Comparison of ENCODE assay signal across 22 mouse cellular contexts in the genomic region with DNA sequence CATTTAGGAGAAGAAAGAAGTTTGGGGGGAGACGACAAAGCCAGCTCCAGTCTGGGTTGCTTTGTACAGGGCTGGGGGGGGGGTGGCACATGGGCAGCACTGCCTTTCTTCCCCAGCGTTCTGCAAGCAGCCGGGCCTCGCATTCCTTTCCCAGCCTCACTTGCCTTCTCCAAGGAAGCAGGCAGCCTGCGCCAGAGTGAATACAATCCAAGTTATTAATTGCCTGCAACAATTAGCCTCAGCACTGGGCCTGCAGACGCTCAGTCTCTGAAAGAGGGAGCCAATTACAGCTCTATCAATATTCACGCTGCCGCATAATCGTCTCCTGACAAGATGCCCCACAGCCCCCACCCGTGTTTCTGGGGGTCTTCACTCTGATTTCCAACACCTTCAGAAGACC. TPM values are rescaled to one million over a fixed set of nuclear protein-coding genes. Genes with fewer than 3 reads are reported as not detected.
A peak's percentile ranks its signal among the peaks of the same experiment; 100 is the strongest.
DNase-seq lines count a peak whose midpoint lies in the region; ATAC-seq and TF ChIP-seq lines count a peak whose summit lies in the region.
"Had no signal": no experiment of that assay in that cellular context is flagged by ENCODE, and none has a peak within 500 bp of the region (broad histone marks: within the 10 kb centered on the region; RNA-seq: fewer than 3 reads in every experiment).

No protein-coding gene starts in this region.

- H3K4me3 ChIP-seq in forebrain, embryonic 10.5 days, result no peak overlapping the region
- H3K4me3 ChIP-seq in hindbrain, embryonic 13.5 days, result no peak overlapping the region
- H3K4me3 ChIP-seq: embryonic facial prominence, embryonic 15.5 days; limb, embryonic 10.5 days; midbrain, embryonic 12.5 days had no signal

- H3K36me3 ChIP-seq in forebrain, embryonic 10.5 days (replicated peaks), result no peaks in the 10 kb centered on the region
- no peaks in the 10 kb centered on the region for H3K36me3 ChIP-seq in hindbrain, embryonic 13.5 days
- H3K36me3 ChIP-seq: embryonic facial prominence, embryonic 15.5 days; limb, embryonic 10.5 days; midbrain, embryonic 12.5 days had no signal

- intact Hi-C loops in left cerebral cortex, postnatal 4 days (cut with DNase I), result no loop called here
- intact Hi-C loops in left cerebral cortex, postnatal 36 days (cut with DNase I), result no loop called here

- H3K9ac ChIP-seq in hindbrain, embryonic 13.5 days, result no peak overlapping the region
- H3K9ac ChIP-seq: embryonic facial prominence, embryonic 15.5 days; midbrain, embryonic 12.5 days had no signal

- H3K4me2 ChIP-seq in hindbrain, embryonic 13.5 days, result no peak overlapping the region
- H3K4me2 ChIP-seq: embryonic facial prominence, embryonic 15.5 days; liver, embryonic 11.5 days; midbrain, embryonic 12.5 days had no signal

- peak overlapping the region; percentile 66 for H3K27ac ChIP-seq in forebrain, embryonic 10.5 days
- peak overlapping the region; percentile 66 for H3K27ac ChIP-seq in hindbrain, embryonic 13.5 days
- H3K27ac ChIP-seq: embryonic facial prominence, embryonic 15.5 days; limb, embryonic 10.5 days; midbrain, embryonic 12.5 days had no signal

- TF ChIP-seq POLR2A in brain, embryonic 14.5 days (IDR thresholded peaks at IDR 0.05; ENCODE audit: borderline replicate concordance, extremely low read depth, insufficient read depth, insufficient read length, poor library complexity, severe bottlenecking), result no peak

- no peak for TF ChIP-seq CTCF in brain, embryonic 14.5 days (IDR thresholded peaks at IDR 0.05; ENCODE audit: borderline replicate concordance, extremely low read depth, insufficient read depth, insufficient read length)

- no peaks in the 10 kb centered on the region for H3K9me3 ChIP-seq in forebrain, embryonic 10.5 days
- H3K9me3 ChIP-seq in hindbrain, embryonic 13.5 days, result no peaks in the 10 kb centered on the region
- H3K9me3 ChIP-seq: embryonic facial prominence, embryonic 15.5 days; limb, embryonic 10.5 days; midbrain, embryonic 12.5 days had no signal

- H3K27me3 ChIP-seq in forebrain, embryonic 10.5 days (ENCODE audit: poor library complexity, severe bottlenecking), result peaks cover 25% of the 10 kb centered on the region
- H3K27me3 ChIP-seq in hindbrain, embryonic 13.5 days, result peaks cover 9% of the 10 kb centered on the region

- ATAC-seq in hindbrain, embryonic 13.5 days (ENCODE audit: low FRiP score), result no peak
- ATAC-seq in monocyte, adult 5-6 weeks (replicated peaks; ENCODE audit: insufficient number of reproducible peaks, low FRiP score, low TSS enrichment, poor library complexity, severe bottlenecking), result no peak

- H3K4me1 ChIP-seq in forebrain, embryonic 10.5 days, result peaks cover 52% of the 10 kb centered on the region
- H3K4me1 ChIP-seq in hindbrain, embryonic 13.5 days (replicated peaks), result peaks cover 56% of the 10 kb centered on the region

- WGBS in forebrain, embryonic 10.5 days, result 56% methylated on average over 10 of the region's 10 CpGs
- 26% methylated on average over 10 of the region's 10 CpGs for WGBS in hindbrain, embryonic 13.5 days

- DNase-seq in left cerebral cortex, postnatal 4 days, result peak; percentile 45
- no peak for DNase-seq in left cerebral cortex, postnatal 36 days (ENCODE audit: low spot score in 2 of 2)
- peak; percentile 93 for DNase-seq in brain, embryonic 14.5 days (ENCODE audit: low read depth)
- peak; percentile 16 for DNase-seq in forebrain, embryonic 10.5 days (ENCODE audit: extremely low spot score, low spot score)
- no peak for DNase-seq in thymus, postnatal 4 days
- DNase-seq: adrenal gland, postnatal 36 days; cerebellum, adult 8-10 months; embryo, embryonic 11 days; gastrocnemius, postnatal 14 days; kidney, adult 18-20 months; kidney, postnatal 14 days; lung, adult 2 months; lung, postnatal 4 days; right cerebral cortex, postnatal 14 days; thymus, postnatal 14 days had no signal

RNA-seq across cellular contexts. Expression of a gene that starts 4.1 kb away (rescaled TPM):
- 10 to 100 TPM; 12.9 to 18.3 TPM for total RNA-seq in left cerebral cortex, postnatal 4 days (2021)
- 10 to 100 TPM; 24.3 to 34.8 TPM for total RNA-seq in left cerebral cortex, postnatal 36 days (2021)
- 25.2 and 28.4 TPM in 2 replicates for polyA plus RNA-seq in brain, embryonic 14.5 days (2012; rRNA removed)
- 1.2 and 2.1 TPM in 2 replicates for polyA plus RNA-seq in forebrain, embryonic 10.5 days (2016; fragmentation: Nextera tagmentation; extraction: Ambion mirVana)
- 14.8 and 15.4 TPM in 2 replicates for polyA plus RNA-seq in hindbrain, embryonic 13.5 days (2015; fragmentation: Nextera tagmentation; extraction: Ambion mirVana)
- total RNA-seq in monocyte, adult 5-6 weeks (2017), result not detected in 3 replicates
- total RNA-seq: neutrophil, adult 5-6 weeks had no signal
- polyA plus RNA-seq: liver, embryonic 11.5 days; lung, adult 2 months had no signal

Comparison
In these comparisons a context has a peak if more than half of its experiments do, and no peak if none do; other contexts are left out.
1. DNase-seq: peak in left cerebral cortex, postnatal 4 days (single experiment), brain, embryonic 14.5 days (single experiment) and forebrain, embryonic 10.5 days (single experiment); none in left cerebral cortex, postnatal 36 days (0 of 2) and thymus, postnatal 4 days (single experiment).
2. RNA of a gene that starts 4.1 kb away (total RNA-seq): 24.3 to 34.8 TPM in left cerebral cortex, postnatal 36 days and 12.9 to 18.3 TPM in left cerebral cortex, postnatal 4 days; not detected in monocyte, adult 5-6 weeks; every median in the first group is over 10 times any median in the second.